Mouse (Mus musculus): ENCODE data around the gene C2cd2.

DNA sequence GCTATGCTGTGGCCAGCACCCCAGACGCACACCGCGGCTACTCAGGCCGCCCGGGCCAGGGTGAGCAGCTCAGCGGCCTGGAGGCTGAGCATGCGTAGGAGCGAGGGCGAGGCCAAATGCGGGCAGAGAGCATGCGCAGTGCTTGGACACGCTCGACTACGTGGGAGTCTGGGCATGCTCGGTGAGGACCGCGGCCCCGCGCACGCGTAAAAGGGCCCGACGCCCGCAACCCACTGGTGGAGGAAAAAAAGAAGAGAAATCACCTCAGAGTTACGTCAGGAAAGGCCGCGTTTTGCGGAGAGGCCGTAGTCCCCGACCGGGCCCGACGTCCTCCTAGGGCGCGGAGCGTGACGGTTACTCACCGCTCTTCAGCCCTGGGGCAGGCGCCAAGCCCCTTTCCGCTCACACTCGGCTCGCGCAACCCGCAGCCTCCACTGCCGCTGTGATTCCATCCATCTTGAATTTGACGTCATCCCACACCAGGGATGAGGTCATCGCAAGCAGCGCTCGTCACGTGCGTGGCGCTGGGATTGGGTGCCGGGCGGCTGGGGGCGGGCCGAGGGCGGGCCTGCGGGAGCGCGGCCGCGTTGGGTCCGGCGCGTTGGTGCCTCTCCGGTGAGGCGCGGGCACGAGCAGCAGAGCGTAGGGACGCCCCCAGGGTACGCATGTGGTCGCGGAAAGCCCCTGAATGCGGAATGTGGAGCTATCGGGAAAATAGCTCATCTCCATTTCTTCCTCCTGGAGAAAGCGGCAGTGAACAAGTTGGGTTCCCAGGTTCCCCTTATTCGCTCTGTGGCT is at the start of gene C2cd2, which contains the start of gene Zbtb21:
- peak; percentile 4; the same call in 1 of the 2 replicates for TF ChIP-seq SMC3 (IDR thresholded peaks at IDR 0.05; ENCODE audit: low read depth, low read length)
- peak; percentile 71 for TF ChIP-seq MXI1 (IDR thresholded peaks at IDR 0.05; ENCODE audit: low read depth, low read length)
- TF ChIP-seq ZC3H11A (IDR thresholded peaks at IDR 0.05; ENCODE audit: low read depth, low read length), result no peak
- TF ChIP-seq MAX (IDR thresholded peaks at IDR 0.05; ENCODE audit: low read length), result peak; percentile 83
- TF ChIP-seq E2F4 (IDR thresholded peaks at IDR 0.05; ENCODE audit: insufficient replicate concordance, low read depth, low read length), result 0 out of 2 replicates have a peak, but pooled peaks have one; percentile 37
- peak; percentile 29; the same call in 1 of the 2 replicates for TF ChIP-seq TBP (conservative IDR thresholded peaks at IDR 0.05; ENCODE audit: low read depth, low read length)

All from CH12.LX (cell line).